Mouse (Mus musculus) ovary, postnatal 14 days (tissue): ENCODE measurements around the gene Olfr1192-ps1.
"Not testable (repeated sequence)": the region's sequence is repeated elsewhere in the genome, so short reads cannot be mapped to it uniquely, and the experiment has no call there.

Source experiments
- DNase-seq: peaks from one replicate; pipeline ENCODE4 v3.0.0; 2022; ENCODE audit warnings: low spot score

The Olfr1192-ps1 gene

GRCm38 (mm10) chr2:88648209-88648608 is at the start of gene Olfr1192-ps1:
TSS of gene Olfr1192-ps1 (plus strand) at chr2:88648509.
- no peak for DNase-seq

- DNase-seq = not testable (repeated sequence)
These were observed 8.1 kb upstream of the Olfr1192-ps1 start, which contains the start of gene Olfr1191-ps1 for GRCm38 (mm10) chr2:88640242-88640641. TSS of gene Olfr1191-ps1 (plus strand) at chr2:88640542.

- DNase-seq = not testable (repeated sequence)
These were observed 27.0 kb downstream of the Olfr1192-ps1 start, which contains the start of gene Olfr1193 for GRCm38 (mm10) chr2:88675328-88675727. TSS of gene Olfr1193 (plus strand) at chr2:88675628.

- no peak for DNase-seq
These were observed 40.8 kb downstream of the Olfr1192-ps1 start, which contains the start of gene Olfr1195 for GRCm38 (mm10) chr2:88689087-88689486. TSS of gene Olfr1195 (minus strand) at chr2:88689187.

- DNase-seq = no peak
These were observed 56.2 kb downstream of the Olfr1192-ps1 start, which contains the start of gene Olfr1196 for GRCm38 (mm10) chr2:88704497-88704896. TSS of gene Olfr1196 (minus strand) at chr2:88704597.
